Mouse (Mus musculus) heart, embryonic 11.5 days (tissue): ENCODE measurements around the gene Fbxo31. TPM values are rescaled to one million over a fixed set of nuclear protein-coding genes. Genes with fewer than 3 reads are reported as not detected.

Source experiments
- ATAC-seq: fragments of 200-750 bp; cut with Nextera tagmentation; replicated peaks from 2 replicates; pipeline ENCODE4 v1.8.0; 2017; ENCODE audit warnings: moderate library complexity; ENCODE audit not compliant: insufficient number of reproducible peaks, low FRiP score, low TSS enrichment
- H3K27ac ChIP-seq: fragments of 300-500 bp; sonication (generic); 2 replicates; pipeline ENCODE4 v1.5.1; 2014; ENCODE audit warnings: mild to moderate bottlenecking, low read depth, low read length
- H3K27me3 ChIP-seq: fragments of 300-500 bp; sonication (generic); 2 replicates; pipeline ENCODE4 v1.6.1; 2014; ENCODE audit warnings: mild to moderate bottlenecking, low read length, mixed read lengths; ENCODE audit not compliant: control insufficient read depth, insufficient read depth
- H3K36me3 ChIP-seq: fragments of 300-500 bp; sonication (generic); 2 replicates; pipeline ENCODE4 v1.6.1; 2014; ENCODE audit warnings: mild to moderate bottlenecking, low read length, moderate library complexity, mixed read lengths; ENCODE audit not compliant: control insufficient read depth, insufficient read depth
- H3K4me1 ChIP-seq: fragments of 300-500 bp; sonication (generic); 2 replicates; pipeline ENCODE4 v1.6.1; 2014; ENCODE audit warnings: low read length; ENCODE audit not compliant: control insufficient read depth, insufficient read depth
- H3K4me2 ChIP-seq: fragments of 300-500 bp; sonication (generic); 2 replicates; pipeline ENCODE4 v1.6.1; 2014; ENCODE audit warnings: mild to moderate bottlenecking, moderate library complexity
- H3K4me3 ChIP-seq: fragments of 300-500 bp; sonication (generic); 2 replicates; pipeline ENCODE4 v1.5.1; 2014; ENCODE audit warnings: low read depth, low read length
- H3K9ac ChIP-seq: fragments of 300-500 bp; sonication (generic); 2 replicates; pipeline ENCODE4 v1.6.1; 2014; ENCODE audit warnings: mild to moderate bottlenecking, low read depth, low read length, moderate library complexity
- H3K9me3 ChIP-seq: fragments of 300-500 bp; sonication (generic); replicated peaks from 2 replicates; pipeline ENCODE4 v1.6.1; 2016; ENCODE audit warnings: low read length; ENCODE audit not compliant: control insufficient read depth
- WGBS: fragments of 180-500 bp; shearing (Covaris S2); extraction: QIAGEN DNeasy Blood & Tissue Kit; methylation state at CpG from one replicate; pipeline ENCODE4 v1.1.7; 2014; ENCODE audit not compliant: insufficient replicate concordance; 5-methylcytosine and 5-hydroxymethylcytosine counted together
- polyA plus RNA-seq: library from polyadenylated mRNA; unstranded; fragments of >200 nt; fragmentation: Nextera tagmentation; extraction: Ambion mirVana; gene quantifications from 2 replicates; pipeline ENCODE4 v1.2.1, GENCODE M21; 2014

Gene Fbxo31
- polyA plus RNA-seq, 1 experiment from 2014 or later, result 9.5 TPM

- no peak overlapping the region for H3K4me3 ChIP-seq
- WGBS, result 89% methylated on average over 5 of the region's 5 CpGs
- peaks cover 13% of the 10 kb centered on the region for H3K4me1 ChIP-seq
- no peak for ATAC-seq
- H3K27ac ChIP-seq, result no peak overlapping the region
- H3K36me3 ChIP-seq, result peaks cover 15% of the 10 kb centered on the region
- H3K9ac ChIP-seq, result no peak overlapping the region
- no peaks in the 10 kb centered on the region for H3K27me3 ChIP-seq
- no peak overlapping the region for H3K4me2 ChIP-seq
- H3K9me3 ChIP-seq, result no peaks in the 10 kb centered on the region
These were observed 14.7 kb upstream of the Fbxo31 start for GRCm38 (mm10) chr8:121593293-121593692.

- Histone ChIP-seq H3K4me2 (peak overlapping the region; percentile 94), H3K9me3 (no peaks in the 10 kb centered on the region), H3K36me3 (peaks cover 10% of the 10 kb centered on the region), H3K27ac (peak overlapping the region; percentile 35; the same call in 1 of the 2 replicates), H3K27me3 (no peaks in the 10 kb centered on the region), H3K4me3 (peak overlapping the region; percentile 98), H3K4me1 (peaks cover 13% of the 10 kb centered on the region), H3K9ac (peak overlapping the region; percentile 91)
- whole genome bisulfite sequencing, result 14% methylated on average over 20 of the region's 20 CpGs
- no peak for ATAC-seq
These were observed 12.8 kb upstream of the Fbxo31 start for GRCm38 (mm10) chr8:121591178-121592066.

- ATAC-seq, result peak; percentile 81
- Histone ChIP-seq H3K4me1 (peaks cover 13% of the 10 kb centered on the region), H3K9me3 (no peaks in the 10 kb centered on the region), H3K27ac (peak within 1 kb of the TSS; percentile 60), H3K9ac (peak within 1 kb of the TSS; percentile 91), H3K36me3 (peaks cover 6% of the 10 kb centered on the region; the same call in 1 of the 2 replicates), H3K4me3 (peak within 1 kb of the TSS; percentile 98), H3K27me3 (no peaks in the 10 kb centered on the region), H3K4me2 (peak within 1 kb of the TSS; percentile 94)
- WGBS, result under 1% methylated on average over 94 of the region's 94 CpGs
These were observed 11.9 kb upstream of the Fbxo31 start, which contains the start of gene Map1lc3b for GRCm38 (mm10) chr8:121590203-121591177. Gene Map1lc3b (plus strand): TSS chr8:121590361.

- H3K9ac ChIP-seq, result 0 out of 2 replicates have a peak overlapping the region, but pooled peaks have one; percentile 16
- ATAC-seq, result no peak
- no peaks in the 10 kb centered on the region; the same call in 1 of the 2 replicates for H3K36me3 ChIP-seq
- peak overlapping the region; percentile 60 for H3K27ac ChIP-seq
- H3K9me3 ChIP-seq, result no peaks in the 10 kb centered on the region
- H3K4me1 ChIP-seq, result peaks cover 13% of the 10 kb centered on the region
- H3K4me2 ChIP-seq, result peak overlapping the region; percentile 94
- peak overlapping the region; percentile 98; the same call in 1 of the 2 replicates for H3K4me3 ChIP-seq
- no peaks in the 10 kb centered on the region for H3K27me3 ChIP-seq
- WGBS, result 29% methylated on average over 2 of the region's 2 CpGs
These were observed 10.7 kb upstream of the Fbxo31 start for GRCm38 (mm10) chr8:121589205-121589726.

- Histone ChIP-seq H3K9ac (no peak overlapping the region), H3K9me3 (no peaks in the 10 kb centered on the region), H3K4me2 (no peak overlapping the region; the same call in 1 of the 2 replicates), H3K36me3 (no peaks in the 10 kb centered on the region), H3K4me1 (peaks cover 13% of the 10 kb centered on the region), H3K27me3 (no peaks in the 10 kb centered on the region), H3K27ac (peak overlapping the region; percentile 60), H3K4me3 (no peak overlapping the region)
- no peak for ATAC-seq
- WGBS, result 71% methylated on average over 4 of the region's 4 CpGs
These were observed 10.1 kb upstream of the Fbxo31 start for GRCm38 (mm10) chr8:121588750-121589149.

GRCm38 (mm10) chr8:121585159-121585825, 6.7 kb upstream of the Fbxo31 start:
- peak overlapping the region; percentile 56 for H3K4me2 ChIP-seq
- H3K27ac ChIP-seq, result no peak overlapping the region; the same call in 1 of the 2 replicates
- under 1% methylated on average over 47 of the region's 47 CpGs for WGBS
- H3K27me3 ChIP-seq, result no peaks in the 10 kb centered on the region
- H3K4me3 ChIP-seq, result peak overlapping the region; percentile 51
- H3K4me1 ChIP-seq, result peaks cover 4% of the 10 kb centered on the region; the same call in 1 of the 2 replicates
- H3K9ac ChIP-seq, result peak overlapping the region; percentile 64
- H3K9me3 ChIP-seq, result no peaks in the 10 kb centered on the region
- H3K36me3 ChIP-seq, result no peaks in the 10 kb centered on the region
- peak; percentile 93 for ATAC-seq

- Histone ChIP-seq H3K27ac (no peak overlapping the region), H3K4me2 (peak overlapping the region; percentile 56), H3K9ac (peak overlapping the region; percentile 64; the same call in 1 of the 2 replicates), H3K4me3 (peak overlapping the region; percentile 51), H3K4me1 (peaks cover 2% of the 10 kb centered on the region; the same call in 1 of the 2 replicates), H3K27me3 (no peaks in the 10 kb centered on the region), H3K9me3 (no peaks in the 10 kb centered on the region), H3K36me3 (no peaks in the 10 kb centered on the region)
- no peak for ATAC-seq
- 40% methylated on average over 13 of the region's 13 CpGs for WGBS
These were observed 6.1 kb upstream of the Fbxo31 start for GRCm38 (mm10) chr8:121584730-121585129.
